Comparison of ENCODE assay signal across 9 mouse cellular contexts in the genomic region with DNA sequence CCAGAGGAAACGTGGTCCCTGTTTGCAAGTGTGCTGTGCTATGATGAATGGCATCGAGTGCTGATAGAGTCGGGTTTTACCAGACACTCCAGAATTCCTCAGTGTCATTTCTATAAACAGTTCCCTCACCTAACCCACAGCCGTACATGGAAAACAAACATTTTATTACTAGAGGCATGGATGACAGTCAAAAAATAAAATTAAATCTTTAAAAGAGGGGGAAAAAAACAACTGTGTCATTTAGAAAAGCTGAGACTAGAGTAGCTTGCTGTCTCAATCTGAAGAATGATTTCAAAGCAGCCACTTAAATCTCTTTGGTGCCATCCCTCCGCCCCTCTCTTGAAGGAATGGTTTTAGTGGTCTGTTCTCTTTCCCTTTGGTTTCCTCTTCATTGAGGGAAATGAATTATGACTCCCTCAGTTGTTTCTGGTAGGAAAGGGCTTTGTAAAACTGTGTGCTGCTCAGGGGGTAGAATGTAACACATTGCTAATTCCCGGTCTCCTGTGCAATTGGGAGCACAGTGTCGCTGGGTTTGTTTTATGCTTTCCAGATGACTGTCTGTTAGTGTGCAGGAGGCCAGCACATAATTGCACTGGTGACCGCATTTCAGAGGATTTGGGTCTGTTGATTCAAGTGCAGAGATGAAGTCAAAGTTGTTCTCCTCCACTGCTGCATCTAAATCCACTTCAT.
DNase-seq lines count a peak whose midpoint lies in the region; ATAC-seq lines count a peak whose summit lies in the region.
"Had no signal": no experiment of that assay in that cellular context is flagged by ENCODE, and none has a peak within 500 bp of the region (broad histone marks: within the 10 kb centered on the region; RNA-seq: fewer than 3 reads in every experiment).

No protein-coding gene starts in this region.

- H3K36me3 ChIP-seq in embryonic facial prominence, embryonic 10.5 days (replicated peaks) = peaks cover 5% of the 10 kb centered on the region
- no peaks in the 10 kb centered on the region for H3K36me3 ChIP-seq in hindbrain, embryonic 11.5 days (ENCODE audit: control insufficient read depth, insufficient read depth, low read length)
- no peaks in the 10 kb centered on the region for H3K36me3 ChIP-seq in midbrain, embryonic 13.5 days

- H3K27ac ChIP-seq in embryonic facial prominence, embryonic 10.5 days (replicated peaks) = peak overlapping the region; percentile 87
- H3K27ac ChIP-seq in hindbrain, embryonic 11.5 days (ENCODE audit: low read depth, low read length) = peak overlapping the region; percentile 39; the same call in 1 of the 2 replicates
- peak overlapping the region; percentile 80 for H3K27ac ChIP-seq in midbrain, embryonic 13.5 days

- peak; percentile 29 for DNase-seq in heart, adult 11 months
- no peak for DNase-seq in heart, postnatal 36 days
- peak; percentile 71 for DNase-seq in embryonic facial prominence, embryonic 10.5 days (ENCODE audit: low spot score)
- no peak for DNase-seq in hindbrain, embryonic 11.5 days (ENCODE audit: low spot score)
- DNase-seq in gastrocnemius, adult 18-20 months (ENCODE audit: low spot score) = no peak
- no peak for DNase-seq in heart, adult 18-20 months

- H3K4me3 ChIP-seq in embryonic facial prominence, embryonic 10.5 days = no peak overlapping the region
- no peak overlapping the region for H3K4me3 ChIP-seq in hindbrain, embryonic 11.5 days (ENCODE audit: low read depth, low read length)
- H3K4me3 ChIP-seq in midbrain, embryonic 13.5 days (replicated peaks) = no peak overlapping the region
- H3K4me3 ChIP-seq: erythroblast, embryonic 14.5 days had no signal

- no peaks in the 10 kb centered on the region for H3K9me3 ChIP-seq in embryonic facial prominence, embryonic 10.5 days
- no peaks in the 10 kb centered on the region for H3K9me3 ChIP-seq in hindbrain, embryonic 11.5 days (ENCODE audit: control insufficient read depth, low read length)
- no peaks in the 10 kb centered on the region for H3K9me3 ChIP-seq in midbrain, embryonic 13.5 days

- H3K4me2 ChIP-seq in hindbrain, embryonic 11.5 days (replicated peaks; ENCODE audit: low read depth, low read length) = no peak overlapping the region
- H3K4me2 ChIP-seq in midbrain, embryonic 13.5 days (replicated peaks) = no peak overlapping the region

- H3K27me3 ChIP-seq in embryonic facial prominence, embryonic 10.5 days (replicated peaks; ENCODE audit: low read depth, poor library complexity, severe bottlenecking) = no peaks in the 10 kb centered on the region
- H3K27me3 ChIP-seq in hindbrain, embryonic 11.5 days (ENCODE audit: control insufficient read depth, insufficient read depth, low read length) = no peaks in the 10 kb centered on the region
- no peaks in the 10 kb centered on the region for H3K27me3 ChIP-seq in midbrain, embryonic 13.5 days

- H3K4me1 ChIP-seq in embryonic facial prominence, embryonic 10.5 days = peaks cover 68% of the 10 kb centered on the region
- no peaks in the 10 kb centered on the region for H3K4me1 ChIP-seq in hindbrain, embryonic 11.5 days (replicated peaks; ENCODE audit: control insufficient read depth, insufficient read depth, low read length)
- peaks cover 25% of the 10 kb centered on the region for H3K4me1 ChIP-seq in midbrain, embryonic 13.5 days (replicated peaks)

- no peak overlapping the region for H3K9ac ChIP-seq in hindbrain, embryonic 11.5 days (ENCODE audit: low read depth, low read length)
- H3K9ac ChIP-seq in midbrain, embryonic 13.5 days (replicated peaks) = peak overlapping the region; percentile 57

- 37% methylated on average over 8 of the region's 8 CpGs for WGBS in embryonic facial prominence, embryonic 10.5 days
- WGBS in hindbrain, embryonic 11.5 days = 57% methylated on average over 8 of the region's 8 CpGs
- WGBS in midbrain, embryonic 13.5 days = 38% methylated on average over 8 of the region's 8 CpGs

- ATAC-seq in hindbrain, embryonic 11.5 days (ENCODE audit: low FRiP score) = peak; percentile 18; the same call in 1 of the 2 replicates
- peak; percentile 1; the same call in 1 of the 2 replicates for ATAC-seq in midbrain, embryonic 13.5 days
- no peak for ATAC-seq in megakaryocyte, adult 5-6 weeks (ENCODE audit: poor library complexity, severe bottlenecking)

- intact Hi-C loops in heart, postnatal 36 days (cut with DNase I) = loop anchor here (1.0 to 10.0 kb wide), 4 partner anchors 151 to 834 kb away; a partner anchor contains a TSS

Comparison
In these comparisons a context has a peak if more than half of its experiments do, and no peak if none do; other contexts are left out.
1. DNase-seq: peak in heart, adult 11 months (single experiment) and embryonic facial prominence, embryonic 10.5 days (single experiment); none in heart, postnatal 36 days (0 of 2), hindbrain, embryonic 11.5 days (single experiment), gastrocnemius, adult 18-20 months (single experiment) and heart, adult 18-20 months (0 of 2).
2. Peak in every context shown above with its lines, with median percentiles within 50 percentile points of each other: H3K27ac ChIP-seq.